Mouse (Mus musculus): ENCODE data around the gene Pnpla5. TPM values are rescaled to one million over a fixed set of nuclear protein-coding genes. Genes with fewer than 3 reads are reported as not detected.
"Not testable (repeated sequence)": the region's sequence is repeated elsewhere in the genome, so short reads cannot be mapped to it uniquely, and the experiment has no call there.

Pnpla5 gene
- not detected in 2 replicates for polyA plus RNA-seq (2014; fragmentation: Nextera tagmentation; extraction: Ambion mirVana)

GRCm38 (mm10) chr15:84123075-84123474 lies at the start of gene Pnpla5:
TSS of gene Pnpla5 (minus strand) at chr15:84123175.
- Histone ChIP-seq H3K4me1 (ENCODE audit: control insufficient read depth, insufficient read depth, low read length) (no peaks in the 10 kb centered on the region), H3K27ac (ENCODE audit: low read depth, low read length) (no peak within 1 kb of the TSS), H3K4me3 (ENCODE audit: low read length) (no peak within 1 kb of the TSS), H3K9me3 (ENCODE audit: control insufficient read depth, low read length) (no peaks in the 10 kb centered on the region), H3K4me2 (replicated peaks; ENCODE audit: low read depth, low read length) (no peak within 1 kb of the TSS), H3K27me3 (ENCODE audit: control insufficient read depth, insufficient read depth, low read length) (no peaks in the 10 kb centered on the region), H3K9ac (ENCODE audit: low read depth, low read length) (no peak within 1 kb of the TSS), H3K36me3 (ENCODE audit: control insufficient read depth, insufficient read depth, low read length) (no peaks in the 10 kb centered on the region)
- no peak for ATAC-seq (ENCODE audit: low FRiP score, low TSS enrichment)
- 70% methylated on average over 8 of the region's 8 CpGs for WGBS

- H3K4me3 ChIP-seq (ENCODE audit: low read length): no peak overlapping the region
- H3K27me3 ChIP-seq (ENCODE audit: control insufficient read depth, insufficient read depth, low read length): peaks cover 10% of the 10 kb centered on the region
- no peaks in the 10 kb centered on the region for H3K36me3 ChIP-seq (ENCODE audit: control insufficient read depth, insufficient read depth, low read length)
- WGBS: 85% methylated on average over 7 of the region's 7 CpGs
- no peak overlapping the region for H3K27ac ChIP-seq (ENCODE audit: low read depth, low read length)
- no peak overlapping the region for H3K9ac ChIP-seq (ENCODE audit: low read depth, low read length)
- no peaks in the 10 kb centered on the region for H3K9me3 ChIP-seq (ENCODE audit: control insufficient read depth, low read length)
- no peak overlapping the region for H3K4me2 ChIP-seq (replicated peaks; ENCODE audit: low read depth, low read length)
- ATAC-seq (ENCODE audit: low FRiP score, low TSS enrichment): no peak
- peaks cover 13% of the 10 kb centered on the region for H3K4me1 ChIP-seq (ENCODE audit: control insufficient read depth, insufficient read depth, low read length)
Observed at GRCm38 (mm10) chr15:84171166-84171565, 48.2 kb upstream of the Pnpla5 start.

- no peaks in the 10 kb centered on the region for H3K36me3 ChIP-seq (ENCODE audit: control insufficient read depth, insufficient read depth, low read length)
- WGBS: 57% methylated on average over 1 of the region's 1 CpGs
- no peaks in the 10 kb centered on the region for H3K9me3 ChIP-seq (ENCODE audit: control insufficient read depth, low read length)
- no peak overlapping the region for H3K4me2 ChIP-seq (replicated peaks; ENCODE audit: low read depth, low read length)
- H3K4me3 ChIP-seq (ENCODE audit: low read length): no peak overlapping the region
- H3K9ac ChIP-seq (ENCODE audit: low read depth, low read length): no peak overlapping the region
- peaks cover 13% of the 10 kb centered on the region for H3K4me1 ChIP-seq (ENCODE audit: control insufficient read depth, insufficient read depth, low read length)
- no peak for ATAC-seq (ENCODE audit: low FRiP score, low TSS enrichment)
- H3K27ac ChIP-seq (ENCODE audit: low read depth, low read length): no peak overlapping the region
- H3K27me3 ChIP-seq (ENCODE audit: control insufficient read depth, insufficient read depth, low read length): peaks cover 10% of the 10 kb centered on the region
Observed at GRCm38 (mm10) chr15:84169511-84169910, 46.5 kb upstream of the Pnpla5 start.

GRCm38 (mm10) chr15:84168170-84169161 lies 45.5 kb upstream of the Pnpla5 start:
- Histone ChIP-seq H3K36me3 (ENCODE audit: control insufficient read depth, insufficient read depth, low read length) (no peaks in the 10 kb centered on the region), H3K4me3 (ENCODE audit: low read length) (peak overlapping the region; percentile 49), H3K9me3 (ENCODE audit: control insufficient read depth, low read length) (no peaks in the 10 kb centered on the region), H3K27ac (ENCODE audit: low read depth, low read length) (no peak overlapping the region), H3K4me1 (ENCODE audit: control insufficient read depth, insufficient read depth, low read length) (peaks cover 13% of the 10 kb centered on the region), H3K4me2 (replicated peaks; ENCODE audit: low read depth, low read length) (peak overlapping the region; percentile 98), H3K27me3 (ENCODE audit: control insufficient read depth, insufficient read depth, low read length) (peaks cover 10% of the 10 kb centered on the region), H3K9ac (ENCODE audit: low read depth, low read length) (peak overlapping the region; percentile 51; the same call in 1 of the 2 replicates)
- under 1% methylated on average over 28 of the region's 28 CpGs for whole genome bisulfite sequencing
- ATAC-seq (ENCODE audit: low FRiP score, low TSS enrichment): 0 out of 2 replicates have a peak, but pooled peaks have one; percentile 33

GRCm38 (mm10) chr15:84167600-84167999 lies 44.6 kb upstream of the Pnpla5 start, which contains the start of gene Pnpla3:
TSS of gene Pnpla3 (plus strand) at chr15:84167837.
- peak within 1 kb of the TSS; percentile 51; the same call in 1 of the 2 replicates for H3K9ac ChIP-seq (ENCODE audit: low read depth, low read length)
- H3K4me3 ChIP-seq (ENCODE audit: low read length): peak within 1 kb of the TSS; percentile 49
- peak; percentile 99 for ATAC-seq (ENCODE audit: low FRiP score, low TSS enrichment)
- 1% methylated on average over 28 of the region's 28 CpGs for WGBS
- H3K9me3 ChIP-seq (ENCODE audit: control insufficient read depth, low read length): no peaks in the 10 kb centered on the region
- H3K4me1 ChIP-seq (ENCODE audit: control insufficient read depth, insufficient read depth, low read length): peaks cover 13% of the 10 kb centered on the region
- peak within 1 kb of the TSS; percentile 98 for H3K4me2 ChIP-seq (replicated peaks; ENCODE audit: low read depth, low read length)
- H3K27me3 ChIP-seq (ENCODE audit: control insufficient read depth, insufficient read depth, low read length): peaks cover 10% of the 10 kb centered on the region
- no peaks in the 10 kb centered on the region for H3K36me3 ChIP-seq (ENCODE audit: control insufficient read depth, insufficient read depth, low read length)
- H3K27ac ChIP-seq (ENCODE audit: low read depth, low read length): no peak within 1 kb of the TSS

GRCm38 (mm10) chr15:84166818-84167217 lies 43.8 kb upstream of the Pnpla5 start:
- WGBS: 70% methylated on average over 6 of the region's 6 CpGs
- H3K9ac ChIP-seq (ENCODE audit: low read depth, low read length): no peak overlapping the region
- ATAC-seq (ENCODE audit: low FRiP score, low TSS enrichment): no peak

GRCm38 (mm10) chr15:84161871-84162270 lies 38.9 kb upstream of the Pnpla5 start:
- H3K27me3 ChIP-seq (ENCODE audit: control insufficient read depth, insufficient read depth, low read length): no peaks in the 10 kb centered on the region
- WGBS: 85% methylated on average over 6 of the region's 6 CpGs
- H3K9ac ChIP-seq (ENCODE audit: low read depth, low read length): no peak overlapping the region
- no peaks in the 10 kb centered on the region for H3K4me1 ChIP-seq (ENCODE audit: control insufficient read depth, insufficient read depth, low read length)
- H3K36me3 ChIP-seq (ENCODE audit: control insufficient read depth, insufficient read depth, low read length): no peaks in the 10 kb centered on the region
- ATAC-seq (ENCODE audit: low FRiP score, low TSS enrichment): no peak
- H3K4me3 ChIP-seq (ENCODE audit: low read length): no peak overlapping the region
- no peak overlapping the region for H3K27ac ChIP-seq (ENCODE audit: low read depth, low read length)
- H3K4me2 ChIP-seq (replicated peaks; ENCODE audit: low read depth, low read length): no peak overlapping the region
- H3K9me3 ChIP-seq (ENCODE audit: control insufficient read depth, low read length): no peaks in the 10 kb centered on the region

More at GRCm38 (mm10) chr15:84166818-84167217, 43.8 kb upstream of the Pnpla5 start:
- peaks cover 10% of the 10 kb centered on the region for H3K27me3 ChIP-seq (ENCODE audit: control insufficient read depth, insufficient read depth, low read length)
- H3K27ac ChIP-seq (ENCODE audit: low read depth, low read length): no peak overlapping the region
- no peaks in the 10 kb centered on the region for H3K9me3 ChIP-seq (ENCODE audit: control insufficient read depth, low read length)
- H3K36me3 ChIP-seq (ENCODE audit: control insufficient read depth, insufficient read depth, low read length): no peaks in the 10 kb centered on the region
- H3K4me3 ChIP-seq (ENCODE audit: low read length): no peak overlapping the region
- peaks cover 13% of the 10 kb centered on the region for H3K4me1 ChIP-seq (ENCODE audit: control insufficient read depth, insufficient read depth, low read length)
- H3K4me2 ChIP-seq (replicated peaks; ENCODE audit: low read depth, low read length): no peak overlapping the region

- not testable (repeated sequence) for H3K4me3 ChIP-seq (ENCODE audit: low read length); H3K4me2 ChIP-seq (replicated peaks; ENCODE audit: low read depth, low read length); H3K36me3 ChIP-seq (ENCODE audit: control insufficient read depth, insufficient read depth, low read length); ATAC-seq (ENCODE audit: low FRiP score, low TSS enrichment); H3K27me3 ChIP-seq (ENCODE audit: control insufficient read depth, insufficient read depth, low read length); H3K9ac ChIP-seq (ENCODE audit: low read depth, low read length); H3K4me1 ChIP-seq (ENCODE audit: control insufficient read depth, insufficient read depth, low read length); H3K27ac ChIP-seq (ENCODE audit: low read depth, low read length); H3K9me3 ChIP-seq (ENCODE audit: control insufficient read depth, low read length)
- WGBS: 78% methylated on average over 6 of the region's 6 CpGs
Observed at GRCm38 (mm10) chr15:84157530-84157929, 34.6 kb upstream of the Pnpla5 start.

GRCm38 (mm10) chr15:84156158-84156557 lies 33.2 kb upstream of the Pnpla5 start:
- no peaks in the 10 kb centered on the region for H3K36me3 ChIP-seq (ENCODE audit: control insufficient read depth, insufficient read depth, low read length)
- H3K4me2 ChIP-seq (replicated peaks; ENCODE audit: low read depth, low read length): no peak overlapping the region
- no peak overlapping the region for H3K27ac ChIP-seq (ENCODE audit: low read depth, low read length)
- no peaks in the 10 kb centered on the region for H3K4me1 ChIP-seq (ENCODE audit: control insufficient read depth, insufficient read depth, low read length)
- WGBS: 75% methylated on average over 2 of the region's 2 CpGs
- H3K27me3 ChIP-seq (ENCODE audit: control insufficient read depth, insufficient read depth, low read length): no peaks in the 10 kb centered on the region
- ATAC-seq (ENCODE audit: low FRiP score, low TSS enrichment): no peak
- no peak overlapping the region for H3K9ac ChIP-seq (ENCODE audit: low read depth, low read length)
- H3K4me3 ChIP-seq (ENCODE audit: low read length): no peak overlapping the region
- no peaks in the 10 kb centered on the region for H3K9me3 ChIP-seq (ENCODE audit: control insufficient read depth, low read length)
